Mouse (Mus musculus) spleen, adult 2 months (tissue): ENCODE data around the gene Sh3bgr. TPM values are rescaled to one million over a fixed set of nuclear protein-coding genes. Genes with fewer than 3 reads are reported as not detected.

ENCODE experiments used
- DNase-seq, 2 experiments: peaks; one replicate each; pipeline versions ENCODE4 v3.0.0 to v3.0.0-alpha.2; 2012 to 2021; ENCODE audit warnings: low spot score in 2 of 2, low read depth in 1 of 2
- H3K27ac ChIP-seq: fragments of 200-500 bp; 2 replicates; pipeline ENCODE4 v1.5.1; 2012; ENCODE audit warnings: low read length, inconsistent platforms; ENCODE audit not compliant: insufficient read depth
- H3K27me3 ChIP-seq: fragments of 200-500 bp; 2 replicates; pipeline ENCODE4 v1.6.1; 2012; ENCODE audit warnings: mild to moderate bottlenecking, moderate library complexity, low read length, inconsistent platforms; ENCODE audit not compliant: control insufficient read depth, insufficient read depth
- H3K36me3 ChIP-seq: fragments of 200-500 bp; 2 replicates; pipeline ENCODE4 v1.6.1; 2012; ENCODE audit warnings: mild to moderate bottlenecking, low read length, inconsistent platforms; ENCODE audit not compliant: control insufficient read depth, insufficient read depth
- H3K4me1 ChIP-seq: fragments of 200-500 bp; 2 replicates; pipeline ENCODE4 v1.6.1; 2011; ENCODE audit warnings: inconsistent platforms; ENCODE audit not compliant: control insufficient read depth, insufficient read depth, insufficient read length
- H3K4me3 ChIP-seq: fragments of 200-500 bp; 2 replicates; pipeline ENCODE4 v1.5.1; 2011; ENCODE audit warnings: mild to moderate bottlenecking, inconsistent platforms; ENCODE audit not compliant: insufficient read depth, insufficient read length; ENCODE audit errors: extremely low read depth
- CTCF ChIP-seq: fragments of 200-500 bp; IDR thresholded peaks from 2 replicates; pipeline ENCODE4 v1.5.1; 2011; ENCODE audit warnings: mild to moderate bottlenecking, inconsistent platforms; ENCODE audit not compliant: insufficient read depth, insufficient read length, insufficient replicate concordance; ENCODE audit errors: extremely low read depth
- POLR2A ChIP-seq: fragments of 200-500 bp; IDR thresholded peaks from 2 replicates; pipeline ENCODE4 v1.6.1; 2011; ENCODE audit warnings: low read depth, low read length, inconsistent platforms
- WGBS: fragments of 180-500 bp; shearing (Covaris S2); methylation state at CpG from one replicate; pipeline ENCODE4 v1.1.7; 2018; 5-methylcytosine and 5-hydroxymethylcytosine counted together
- polyA plus RNA-seq: library from polyadenylated mRNA; depleted of rRNA; stranded (reverse); fragments of >200 nt; gene quantifications from 2 replicates; pipeline ENCODE4 v1.2.3, GENCODE M21; 2012

Gene Sh3bgr
- polyA plus RNA-seq, 1 experiment = 1.9 TPM

GRCm38 (mm10) chr16:96158511-96159080 lies 41.7 kb upstream of the Sh3bgr start:
- H3K27me3 ChIP-seq = peaks cover 6% of the 10 kb centered on the region

GRCm38 (mm10) chr16:96159091-96159731 lies 41.0 kb upstream of the Sh3bgr start:
- H3K4me3 ChIP-seq = peak overlapping the region; percentile 57; the same call in 1 of the 2 replicates
- DNase-seq = peak in 1 of 2 experiments; percentile 11
- H3K4me1 ChIP-seq = peaks cover 5% of the 10 kb centered on the region; the same call in 1 of the 2 replicates
- peaks cover 6% of the 10 kb centered on the region for H3K27me3 ChIP-seq
- WGBS = 2% methylated on average over 63 of the region's 67 CpGs
- peak; percentile 22; the same call in 1 of the 2 replicates for TF ChIP-seq CTCF
- no peak for TF ChIP-seq POLR2A
- H3K27ac ChIP-seq = no peak overlapping the region
- H3K36me3 ChIP-seq = no peaks in the 10 kb centered on the region

More at GRCm38 (mm10) chr16:96158511-96159080, 41.7 kb upstream of the Sh3bgr start:
- H3K36me3 ChIP-seq = no peaks in the 10 kb centered on the region
- TF ChIP-seq POLR2A (no peak), CTCF (no peak)
- DNase-seq = no peak
- WGBS = 89% methylated on average over 12 of the region's 12 CpGs
- peaks cover 5% of the 10 kb centered on the region; the same call in 1 of the 2 replicates for H3K4me1 ChIP-seq
- peak overlapping the region; percentile 57; the same call in 1 of the 2 replicates for H3K4me3 ChIP-seq
- H3K27ac ChIP-seq = no peak overlapping the region

DNA sequence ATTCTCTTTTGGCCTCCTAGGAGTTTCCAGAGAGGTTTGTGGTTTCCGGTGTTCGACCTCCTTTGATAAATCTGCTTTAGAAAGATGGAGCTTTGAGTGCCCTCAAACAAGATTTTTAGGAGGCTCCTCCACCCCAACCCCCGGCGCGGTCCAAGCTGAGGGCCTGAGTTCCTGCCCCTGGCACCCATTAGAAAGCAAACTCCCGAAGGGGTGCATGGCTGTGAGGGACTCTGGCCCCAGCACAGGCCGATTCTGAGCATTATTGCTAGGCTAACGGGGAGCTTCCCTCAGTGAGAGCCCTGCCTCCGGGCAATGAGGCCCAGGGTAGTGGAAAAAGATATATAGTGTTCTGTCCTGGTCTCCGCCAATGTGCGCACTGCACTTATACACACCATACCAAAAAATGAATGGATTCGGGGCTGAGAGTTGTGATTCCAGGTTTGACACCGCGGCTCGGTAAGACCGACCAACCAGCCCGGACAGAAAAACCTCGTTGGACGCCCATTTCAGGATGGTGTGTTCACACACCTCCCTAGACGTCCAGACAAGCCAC lies 40.4 kb upstream of the Sh3bgr start:
- H3K36me3 ChIP-seq = no peaks in the 10 kb centered on the region
- peak overlapping the region; percentile 57; the same call in 1 of the 2 replicates for H3K4me3 ChIP-seq
- 74% methylated on average over 20 of the region's 20 CpGs for WGBS
- H3K4me1 ChIP-seq = peaks cover 5% of the 10 kb centered on the region; the same call in 1 of the 2 replicates
- H3K27me3 ChIP-seq = peaks cover 6% of the 10 kb centered on the region
- TF ChIP-seq POLR2A (no peak), CTCF (no peak)
- H3K27ac ChIP-seq = no peak overlapping the region
- no peak for DNase-seq

GRCm38 (mm10) chr16:96160927-96161326 lies 39.3 kb upstream of the Sh3bgr start:
- no peak for DNase-seq
- TF ChIP-seq POLR2A = no peak
- Histone ChIP-seq H3K27me3 (peaks cover 6% of the 10 kb centered on the region), H3K27ac (no peak overlapping the region), H3K36me3 (no peaks in the 10 kb centered on the region), H3K4me1 (peaks cover 5% of the 10 kb centered on the region; the same call in 1 of the 2 replicates), H3K4me3 (no peak overlapping the region)
- WGBS = 91% methylated on average over 1 of the region's 1 CpGs

- Histone ChIP-seq H3K4me3 (no peak overlapping the region), H3K4me1 (peaks cover 5% of the 10 kb centered on the region; the same call in 1 of the 2 replicates), H3K36me3 (no peaks in the 10 kb centered on the region), H3K27me3 (peaks cover 6% of the 10 kb centered on the region), H3K27ac (no peak overlapping the region)
- 93% methylated on average over 4 of the region's 4 CpGs for WGBS
- DNase-seq = no peak
- TF ChIP-seq POLR2A (no peak), CTCF (no peak)
Observed at GRCm38 (mm10) chr16:96161336-96161735, 38.9 kb upstream of the Sh3bgr start.

GRCm38 (mm10) chr16:96165723-96166264 lies 34.5 kb upstream of the Sh3bgr start:
- DNase-seq = no peak
- no peak overlapping the region for H3K4me3 ChIP-seq
- H3K27me3 ChIP-seq = no peaks in the 10 kb centered on the region
- H3K27ac ChIP-seq = no peak overlapping the region
- no peak for TF ChIP-seq POLR2A
- TF ChIP-seq CTCF = no peak
- H3K36me3 ChIP-seq = no peaks in the 10 kb centered on the region
- WGBS = 89% methylated on average over 4 of the region's 4 CpGs
- H3K4me1 ChIP-seq = no peaks in the 10 kb centered on the region
